12 mouse cellular contexts compared by ENCODE assay signal in genomic region chr15:84324870-84325553, GRCm38 (mm10). TPM values are rescaled to one million over a fixed set of nuclear protein-coding genes. Genes with fewer than 3 reads are reported as not detected.
A peak's percentile ranks its signal among the peaks of the same experiment; 100 is the strongest.
DNase-seq lines count a peak whose midpoint lies in the region; ATAC-seq and TF ChIP-seq lines count a peak whose summit lies in the region.
"Had no signal": no experiment of that assay in that cellular context is flagged by ENCODE, and none has a peak within 500 bp of the region (broad histone marks: within the 10 kb centered on the region; RNA-seq: fewer than 3 reads in every experiment).

No protein-coding gene starts in this region.

- H3K4me1 ChIP-seq in heart, embryonic 16.5 days (ENCODE audit: control insufficient read depth, insufficient read depth, low read length): no peaks in the 10 kb centered on the region
- H3K4me1 ChIP-seq in bone marrow, adult 2 months (ENCODE audit: control insufficient read depth, insufficient read depth, low read length): peaks cover 13% of the 10 kb centered on the region
- H3K4me1 ChIP-seq: heart, embryonic 13.5 days had no signal

- no peak for TF ChIP-seq POLR2A in bone marrow, adult 2 months (IDR thresholded peaks at IDR 0.05; ENCODE audit: borderline replicate concordance, control insufficient read depth, low read depth, low read length)

- H3K27ac ChIP-seq in heart, embryonic 16.5 days (ENCODE audit: low read length): peak overlapping the region; percentile 57; the same call in 1 of the 2 replicates
- H3K27ac ChIP-seq in bone marrow, adult 2 months (ENCODE audit: control insufficient read depth, insufficient read depth, low read depth, low read length, poor library complexity): peak overlapping the region; percentile 79
- peak overlapping the region; percentile 96 for H3K27ac ChIP-seq in macrophage
- H3K27ac ChIP-seq: heart, embryonic 13.5 days; midbrain, embryonic 13.5 days had no signal

- peak overlapping the region; percentile 60 for H3K9ac ChIP-seq in heart, embryonic 16.5 days (ENCODE audit: low read length)
- H3K9ac ChIP-seq: heart, embryonic 13.5 days; midbrain, embryonic 13.5 days had no signal

- peak overlapping the region; percentile 40 for H3K4me2 ChIP-seq in heart, embryonic 16.5 days (ENCODE audit: low read depth, low read length)
- H3K4me2 ChIP-seq: heart, embryonic 13.5 days; midbrain, embryonic 13.5 days had no signal

- 49% methylated on average over 8 of the region's 8 CpGs for WGBS in heart, embryonic 16.5 days
- WGBS in bone marrow, adult 2 months: 3% methylated on average over 8 of the region's 8 CpGs
- WGBS in macrophage (ENCODE audit: missing documents): 3% methylated on average over 8 of the region's 8 CpGs

- H3K79me2 ChIP-seq in macrophage (ENCODE audit: inconsistent target): peaks cover 10% of the 10 kb centered on the region; the same call in 1 of the 2 replicates

- H3K9me3 ChIP-seq in heart, embryonic 16.5 days (replicated peaks; ENCODE audit: control insufficient read depth, low read length): no peaks in the 10 kb centered on the region
- H3K9me3 ChIP-seq: heart, embryonic 13.5 days; midbrain, embryonic 13.5 days had no signal

- H3K4me3 ChIP-seq in heart, embryonic 16.5 days (ENCODE audit: low read length): peak overlapping the region; percentile 46
- peak overlapping the region; percentile 80 for H3K4me3 ChIP-seq in bone marrow, adult 2 months (replicated peaks; ENCODE audit: control insufficient read depth, low read depth, low read length)
- H3K4me3 ChIP-seq in macrophage (ENCODE audit: inconsistent target): peak overlapping the region; percentile 82
- H3K4me3 ChIP-seq: heart, embryonic 13.5 days; midbrain, embryonic 13.5 days had no signal

- ATAC-seq in heart, embryonic 16.5 days (replicated peaks; ENCODE audit: extremely low read depth, insufficient read depth, low FRiP score): no peak
- ATAC-seq in monocyte, adult 5-6 weeks (replicated peaks; ENCODE audit: insufficient number of reproducible peaks, low FRiP score, low TSS enrichment, poor library complexity, severe bottlenecking): no peak

- TF ChIP-seq CTCF in bone marrow, adult 2 months (IDR thresholded peaks at IDR 0.05; ENCODE audit: control insufficient read depth, insufficient read depth, low read length): no peak

- H3K27me3 ChIP-seq in heart, embryonic 16.5 days (ENCODE audit: control insufficient read depth, insufficient read depth, low read length): peaks cover 3% of the 10 kb centered on the region; the same call in 1 of the 2 replicates
- H3K27me3 ChIP-seq: midbrain, embryonic 13.5 days had no signal

- no peak for DNase-seq in heart, postnatal 4 days
- peak; percentile 22 for DNase-seq in CD4-positive helper T cell, adult 2 months (ENCODE audit: low read depth, low spot score)
- DNase-seq in urinary bladder, adult 2 months (ENCODE audit: low spot score): no peak
- DNase-seq in kidney, adult 8-10 months: no peak
- DNase-seq: kidney, postnatal 36 days had no signal

- no peaks in the 10 kb centered on the region for H3K36me3 ChIP-seq in heart, embryonic 16.5 days (ENCODE audit: control insufficient read depth, insufficient read depth)
- H3K36me3 ChIP-seq in macrophage (ENCODE audit: inconsistent target): peaks cover 35% of the 10 kb centered on the region
- H3K36me3 ChIP-seq: G1E; heart, embryonic 13.5 days; midbrain, embryonic 13.5 days had no signal

RNA-seq across cellular contexts. Expression of gene Parvg, which starts 1.2 kb away (rescaled TPM):
- polyA plus RNA-seq in heart, embryonic 16.5 days (2015; fragmentation: Nextera tagmentation; extraction: Ambion mirVana): 8.3 and 21.6 TPM in 2 replicates
- total RNA-seq in heart, postnatal 4 days (2021): 1 to 10 TPM; 1.6 to 2.4 TPM
- 25.8 and 35.4 TPM in 2 replicates for polyA plus RNA-seq in bone marrow, adult 2 months (2011; ENCODE audit: insufficient read depth, insufficient read length, low replicate concordance, missing spikeins)
- 100 to 1,000 TPM in 3 of 26 experiments, 10 to 100 TPM in 23; 12.5 to 120 (median 49.7) TPM for total RNA-seq in macrophage (2018; cell fraction: chromatin; rRNA removed)
- total RNA-seq in macrophage (2018; cell fraction: cytosol; rRNA removed): 10 to 100 TPM; 40.5 to 86.9 (median 62.3) TPM
- 10 to 100 TPM; 15.2 to 83.3 (median 47.6) TPM for total RNA-seq in macrophage (2018; cell fraction: nucleus; rRNA removed)
- 52.4 to 63.9 TPM (median 59.6 TPM) in 3 replicates for polyA plus RNA-seq in macrophage (2018)
- 54.1 to 106 TPM (median 56.9 TPM) in 3 replicates for total RNA-seq in monocyte, adult 5-6 weeks (2017)
- 1.9 TPM in 2 replicates for polyA plus RNA-seq in urinary bladder, adult 2 months (2012; rRNA removed)
- total RNA-seq: G1E had no signal
